Mouse (Mus musculus) heart, adult 2 months (tissue): ENCODE results near the gene Arhgap32. TPM values are rescaled to one million over a fixed set of nuclear protein-coding genes. Genes with fewer than 3 reads are reported as not detected.

Experiments
- DNase-seq, 2 experiments: peaks; one replicate each; pipeline ENCODE4 v3.0.0; 2021
- H3K27ac ChIP-seq: fragments of 200-600 bp; 2 replicates; pipeline ENCODE4 v1.8.1; 2022
- H3K27me3 ChIP-seq: fragments of 200-500 bp; 2 replicates; pipeline ENCODE4 v1.6.1; 2012; ENCODE audit warnings: mild to moderate bottlenecking, low read length, inconsistent platforms, mixed read lengths; ENCODE audit not compliant: control insufficient read depth, insufficient read depth
- H3K36me3 ChIP-seq: fragments of 200-500 bp; 2 replicates; pipeline ENCODE4 v1.6.1; 2012; ENCODE audit warnings: low read length, inconsistent platforms; ENCODE audit not compliant: control insufficient read depth, insufficient read depth
- H3K4me1 ChIP-seq: fragments of 200-500 bp; 2 replicates; pipeline ENCODE4 v1.6.1; 2011; ENCODE audit warnings: low read length; ENCODE audit not compliant: control insufficient read depth, insufficient read depth
- H3K4me3 ChIP-seq: fragments of 200-600 bp; 2 replicates; pipeline ENCODE4 v1.8.1; 2022
- H3K79me2 ChIP-seq: fragments of 200-500 bp; replicated peaks from 2 replicates; pipeline ENCODE4 v1.6.1; 2012; ENCODE audit warnings: mild to moderate bottlenecking, inconsistent platforms, low read length, moderate library complexity, mixed read lengths; ENCODE audit not compliant: control insufficient read depth, insufficient read depth
- H3K9ac ChIP-seq: fragments of 200-500 bp; 2 replicates; pipeline ENCODE4 v1.6.1; 2012; ENCODE audit warnings: low read depth, mild to moderate bottlenecking, control low read depth, inconsistent platforms, low read length, mixed read lengths
- CTCF ChIP-seq: fragments of 200-600 bp; IDR thresholded peaks from 2 replicates; pipeline ENCODE4 v1.8.1; 2022; ENCODE audit warnings: antibody characterized with exemption, mild to moderate bottlenecking, moderate library complexity
- EP300 ChIP-seq: fragments of 200-500 bp; IDR thresholded peaks from 2 replicates; pipeline ENCODE4 v1.6.1; 2011; ENCODE audit warnings: low read depth, low read length, control low read depth; ENCODE audit not compliant: insufficient read depth
- POLR2A ChIP-seq: fragments of 200-500 bp; IDR thresholded peaks from 2 replicates; pipeline ENCODE4 v1.6.1; 2011; ENCODE audit warnings: mild to moderate bottlenecking, low read depth, low read length, control low read depth; ENCODE audit not compliant: insufficient read depth
- WGBS: fragments of 180-500 bp; shearing (Covaris S2); methylation state at CpG from one replicate; pipeline ENCODE4 v1.1.7; 2018; 5-methylcytosine and 5-hydroxymethylcytosine counted together
- intact Hi-C: fragments of 180-260 bp; cut with DNase I; formaldehyde crosslinking; loops from one replicate; pipeline ENCODE4 v1.15.1; 2025
- polyA plus RNA-seq: library from polyadenylated mRNA; depleted of rRNA; stranded (reverse); fragments of >200 nt; gene quantifications from 2 replicates; pipeline ENCODE4 v1.2.3, GENCODE M21; 2012
- total RNA-seq, 2 experiments: library from RNA; stranded (reverse); gene quantifications; 2 replicates each; pipeline ENCODE4 v1.2.3; 2021

Gene Arhgap32
- total and polyA plus RNA-seq, 3 experiments: 3.2 to 20.8 (median 18.0) TPM

DNA sequence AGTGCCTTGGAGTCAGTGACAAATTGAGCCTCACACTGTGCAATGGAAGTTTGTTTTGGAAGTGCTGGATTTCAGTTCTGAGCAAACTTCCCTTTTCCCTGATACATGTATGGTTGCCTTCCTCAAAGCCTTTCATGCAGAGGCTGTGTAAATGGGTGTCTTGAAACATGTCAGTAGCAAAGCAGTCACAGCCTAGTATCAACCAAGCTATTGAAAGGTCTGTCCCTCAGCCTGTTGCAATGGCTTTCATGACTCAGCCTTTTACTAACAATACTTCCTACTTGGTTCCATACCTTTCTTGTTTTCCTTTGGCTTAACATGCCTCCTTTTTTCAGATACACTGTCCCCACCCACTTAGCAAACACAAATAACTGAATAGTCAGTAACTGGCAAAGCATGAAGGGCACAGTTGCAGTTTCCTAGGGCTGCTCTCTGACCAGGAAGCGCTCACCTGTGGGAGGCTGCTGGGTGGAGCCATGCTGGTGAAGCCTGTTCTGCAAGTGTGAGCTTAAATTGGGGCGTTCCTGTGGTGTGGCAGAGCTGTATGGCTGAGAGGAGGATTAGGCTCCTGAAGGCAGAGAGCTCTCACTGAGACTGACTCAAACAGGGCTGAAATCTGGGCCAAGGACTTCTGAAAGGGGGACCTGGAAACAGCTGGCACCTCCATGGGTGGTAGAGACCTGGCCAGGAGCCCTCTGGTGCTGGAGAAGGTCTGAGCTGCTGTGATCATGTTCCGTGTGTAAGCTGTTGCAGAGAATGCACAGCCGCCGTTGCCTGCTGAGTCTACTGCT is 108.0 kb downstream of the Arhgap32 start:
- Histone ChIP-seq H3K9ac (peak overlapping the region; percentile 64), H3K79me2 (no peaks in the 10 kb centered on the region), H3K4me3 (no peak overlapping the region), H3K27ac (peak overlapping the region; percentile 24; the same call in 1 of the 2 replicates), H3K4me1 (peaks cover 5% of the 10 kb centered on the region; the same call in 1 of the 2 replicates), H3K27me3 (no peaks in the 10 kb centered on the region), H3K36me3 (peaks cover 5% of the 10 kb centered on the region; the same call in 1 of the 2 replicates)
- DNase-seq: peak in 1 of 2 experiments; percentile 27
- intact Hi-C loops: no loop called here
- no peak for TF ChIP-seq CTCF
- no peak for TF ChIP-seq POLR2A
- TF ChIP-seq EP300: no peak
- WGBS: 56% methylated on average over 5 of the region's 5 CpGs

GRCm38 (mm10) chr9:32224937-32225336 is 109.0 kb downstream of the Arhgap32 start:
- no peak for TF ChIP-seq EP300
- TF ChIP-seq CTCF: no peak
- TF ChIP-seq POLR2A: no peak
- Histone ChIP-seq H3K4me3 (no peak overlapping the region), H3K4me1 (peaks cover 5% of the 10 kb centered on the region; the same call in 1 of the 2 replicates), H3K36me3 (peaks cover 5% of the 10 kb centered on the region; the same call in 1 of the 2 replicates), H3K27ac (peak overlapping the region; percentile 4; the same call in 1 of the 2 replicates), H3K79me2 (no peaks in the 10 kb centered on the region), H3K27me3 (no peaks in the 10 kb centered on the region), H3K9ac (peak overlapping the region; percentile 10; the same call in 1 of the 2 replicates)
- WGBS: 43% methylated on average over 4 of the region's 4 CpGs
- DNase-seq: no peak
- intact Hi-C loops: no loop called here

- H3K27me3 ChIP-seq: no peaks in the 10 kb centered on the region
- peaks cover 5% of the 10 kb centered on the region; the same call in 1 of the 2 replicates for H3K4me1 ChIP-seq
- no peak overlapping the region for H3K27ac ChIP-seq
- H3K79me2 ChIP-seq: no peaks in the 10 kb centered on the region
- H3K9ac ChIP-seq: no peak overlapping the region
- intact Hi-C loops: no loop called here
- TF ChIP-seq POLR2A (no peak), CTCF (no peak), EP300 (no peak)
- no peak overlapping the region for H3K4me3 ChIP-seq
- no peak for DNase-seq
- H3K36me3 ChIP-seq: peaks cover 5% of the 10 kb centered on the region; the same call in 1 of the 2 replicates
- 37% methylated on average over 1 of the region's 1 CpGs for WGBS
These were observed 109.6 kb downstream of the Arhgap32 start for GRCm38 (mm10) chr9:32225584-32225983.

DNA sequence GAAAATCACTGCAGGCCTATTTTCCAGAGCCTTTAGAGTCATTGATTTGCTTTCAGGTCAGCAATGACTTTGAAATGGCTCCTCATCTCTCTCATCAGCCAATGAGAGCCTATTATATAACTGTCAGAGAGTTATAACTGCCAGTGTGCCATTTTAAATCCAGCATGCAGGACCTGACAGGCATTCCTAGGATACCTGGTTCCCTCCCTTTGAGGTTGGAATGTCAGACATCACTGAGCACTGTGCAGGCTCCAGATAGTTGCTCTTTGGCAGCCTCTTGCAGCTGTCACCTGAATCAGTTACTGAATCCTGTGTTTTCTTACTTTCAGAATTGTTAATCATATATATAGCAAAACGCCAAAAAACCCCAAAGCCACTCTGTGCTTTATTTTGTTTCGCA is 111.1 kb downstream of the Arhgap32 start:
- DNase-seq: no peak
- WGBS: 68% methylated on average over 2 of the region's 2 CpGs
- Histone ChIP-seq H3K4me3 (no peak overlapping the region), H3K9ac (no peak overlapping the region), H3K79me2 (no peaks in the 10 kb centered on the region), H3K4me1 (peaks cover 5% of the 10 kb centered on the region; the same call in 1 of the 2 replicates), H3K27me3 (no peaks in the 10 kb centered on the region), H3K27ac (peak overlapping the region; percentile 21; the same call in 1 of the 2 replicates), H3K36me3 (peaks cover 5% of the 10 kb centered on the region; the same call in 1 of the 2 replicates)
- intact Hi-C loops: no loop called here
- TF ChIP-seq EP300: no peak
- TF ChIP-seq POLR2A: no peak
- TF ChIP-seq CTCF: no peak

GRCm38 (mm10) chr9:32233593-32233992 is 117.7 kb downstream of the Arhgap32 start:
- Histone ChIP-seq H3K27ac (no peak overlapping the region), H3K79me2 (no peaks in the 10 kb centered on the region), H3K36me3 (no peaks in the 10 kb centered on the region), H3K9ac (no peak overlapping the region), H3K4me1 (no peaks in the 10 kb centered on the region), H3K27me3 (no peaks in the 10 kb centered on the region), H3K4me3 (no peak overlapping the region)
- no peak for DNase-seq
- WGBS: 94% methylated on average over 4 of the region's 4 CpGs
- no peak for TF ChIP-seq EP300
- TF ChIP-seq POLR2A: no peak
- TF ChIP-seq CTCF: no peak
- intact Hi-C loops: no loop called here
